Mouse (Mus musculus) G1E (cell line): ENCODE data around the gene Crtc1.

ENCODE experiments used
- CTCF ChIP-seq: IDR thresholded peaks from 2 replicates; pipeline ENCODE4 v1.5.1; 2012; ENCODE audit warnings: low read depth, low read length, inconsistent platforms, mixed read lengths
- GATA2 ChIP-seq: IDR thresholded peaks from 2 replicates; pipeline ENCODE4 v1.6.1; 2012; ENCODE audit warnings: low read depth, low read length, inconsistent platforms, borderline replicate concordance

DNA sequence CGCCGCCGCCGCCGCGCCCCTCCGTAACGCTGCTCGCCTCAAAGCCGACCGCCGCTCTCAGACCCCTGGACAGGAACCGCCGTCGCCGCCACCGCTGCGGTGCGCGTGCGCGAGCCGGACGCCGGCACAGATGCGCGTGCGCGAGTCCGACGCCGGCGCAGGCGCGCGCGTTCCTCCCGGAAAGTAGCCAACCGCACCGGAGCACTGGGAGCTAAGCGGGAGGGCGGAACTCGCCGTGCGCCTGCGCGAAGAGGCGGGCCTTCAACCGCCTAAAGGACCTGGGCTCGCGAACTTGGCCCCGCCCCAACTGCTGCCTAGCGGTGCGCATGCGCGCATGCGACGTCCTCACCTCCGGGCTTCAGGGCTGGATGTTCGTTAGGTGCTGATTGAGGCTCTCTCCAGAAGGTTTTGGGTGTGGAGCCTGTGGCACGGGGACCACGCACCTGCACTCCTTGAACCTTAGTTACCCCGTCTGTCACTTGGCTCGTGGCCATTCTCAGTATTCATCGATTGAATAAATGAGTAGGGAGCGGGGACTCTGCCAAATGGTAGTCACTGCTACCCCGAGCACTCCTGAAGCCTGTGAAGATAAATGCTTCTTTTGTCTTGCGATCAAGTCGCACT lies 86.1 kb downstream of the Crtc1 start, which contains the start of gene Upf1:
- TF ChIP-seq CTCF (no peak), GATA2 (no peak)
